ENCODE assay signal across 8 mouse cellular contexts in genomic region chr11:70625473-70625872, GRCm38 (mm10). TPM values are rescaled to one million over a fixed set of nuclear protein-coding genes. Genes with fewer than 3 reads are reported as not detected.
DNase-seq lines count a peak whose midpoint lies in the region; ATAC-seq and TF ChIP-seq lines count a peak whose summit lies in the region.
"Had no signal": no experiment of that assay in that cellular context is flagged by ENCODE, and none has a peak within 500 bp of the region (broad histone marks: within the 10 kb centered on the region; RNA-seq: fewer than 3 reads in every experiment).

No protein-coding gene starts in this region.

- 55% methylated on average over 4 of the region's 4 CpGs for WGBS in kidney, embryonic 14.5 days

- no peaks in the 10 kb centered on the region for H3K79me2 ChIP-seq in CH12.LX (replicated peaks; ENCODE audit: control insufficient read depth, extremely low read depth, insufficient read depth, poor library complexity, severe bottlenecking)

- H3K4me2 ChIP-seq in kidney, embryonic 14.5 days (replicated peaks; ENCODE audit: low read depth, low read length): no peak overlapping the region
- H3K4me2 ChIP-seq in CH12.LX (ENCODE audit: insufficient read depth, low read depth, poor library complexity, severe bottlenecking): no peak overlapping the region

- dilution Hi-C loops in CH12.LX (cut with MboI; ENCODE audit: extremely low pct_ligation_motif_present, extremely low pct_unique_long_range_greater_than_20kb, low sequenced_read_pairs): no loop called here

- H3K4me1 ChIP-seq in kidney, embryonic 14.5 days (ENCODE audit: control insufficient read depth, insufficient read depth, low read length): no peaks in the 10 kb centered on the region
- H3K4me1 ChIP-seq in CH12.LX (ENCODE audit: control insufficient read depth in 1 of 2, insufficient read depth in 2 of 2): peaks cover 0 to 19% of the 10 kb centered on the region in 2 experiments; a peak in 2 of 4 replicates

- TF ChIP-seq POLR2A in CH12.LX (IDR thresholded peaks at IDR 0.05; ENCODE audit: low read depth, low read length): no peak

- H3K27ac ChIP-seq in kidney, embryonic 14.5 days (ENCODE audit: low read depth, low read length): no peak overlapping the region
- H3K27ac ChIP-seq in CH12.LX (ENCODE audit: insufficient read depth, low read depth): no peak overlapping the region

- H3K9me3 ChIP-seq in kidney, embryonic 14.5 days (ENCODE audit: control insufficient read depth, low read length): no peaks in the 10 kb centered on the region
- no peaks in the 10 kb centered on the region for H3K9me3 ChIP-seq in CH12.LX (replicated peaks; ENCODE audit: low read length)

- no peak overlapping the region for H3K4me3 ChIP-seq in kidney, embryonic 14.5 days (ENCODE audit: low read length)
- H3K4me3 ChIP-seq in CH12.LX (replicated peaks in 1 of 3; ENCODE audit: low read depth in 2 of 3, low read length in 2 of 3, poor library complexity in 1 of 3): no peak overlapping the region

- TF ChIP-seq RAD21 in CH12.LX (IDR thresholded peaks at IDR 0.05; ENCODE audit: low read depth, low read length): peak; percentile 76

- no peak overlapping the region for H3K9ac ChIP-seq in kidney, embryonic 14.5 days (ENCODE audit: low read depth, low read length)
- H3K9ac ChIP-seq in CH12.LX (ENCODE audit: insufficient read depth, low read depth): no peak overlapping the region

- TF ChIP-seq EP300 in CH12.LX (IDR thresholded peaks at IDR 0.05; ENCODE audit: low read length): no peak

- peak; percentile 60 for DNase-seq in kidney, adult 18-20 months
- peak; percentile 78 for DNase-seq in CH12.LX (ENCODE audit: extremely low read depth)
- peak; percentile 43 for DNase-seq in T-cell, adult 2 months (ENCODE audit: low spot score)
- DNase-seq in induced T-regulatory cell, adult 2 months (ENCODE audit: low read depth): peak; percentile 85
- peak; percentile 74 for DNase-seq in retina, embryonic 14.5 days (ENCODE audit: low spot score)
- DNase-seq in urinary bladder, adult 2 months (ENCODE audit: low spot score): no peak

- peak; percentile 88 to 90 for TF ChIP-seq CTCF in CH12.LX (conservative IDR thresholded peaks at IDR 0.05 in 1 of 2, IDR thresholded peaks at IDR 0.05 in 1 of 2; ENCODE audit: low read depth in 2 of 2, low read length in 2 of 2)

- in situ Hi-C loops in CH12.LX (cut with MboI; ENCODE audit: low pct_ligation_motif_present, low pct_unique_long_range_greater_than_20kb, low sequenced_read_pairs): no loop called here

- H3K27me3 ChIP-seq in kidney, embryonic 14.5 days (ENCODE audit: control insufficient read depth, insufficient read depth, low read length): no peaks in the 10 kb centered on the region
- H3K27me3 ChIP-seq in CH12.LX (replicated peaks): no peaks in the 10 kb centered on the region

- no peak for ATAC-seq in kidney, embryonic 14.5 days (ENCODE audit: low FRiP score, low TSS enrichment)

- H3K36me3 ChIP-seq in kidney, embryonic 14.5 days (ENCODE audit: control insufficient read depth, insufficient read depth, low read length): no peaks in the 10 kb centered on the region
- no peaks in the 10 kb centered on the region for H3K36me3 ChIP-seq in CH12.LX (replicated peaks in 1 of 2; ENCODE audit: control insufficient read depth in 1 of 2, insufficient read depth in 1 of 2, low read length in 1 of 2)

TF ChIP-seq in CH12.LX, 34 proteins besides CTCF, POLR2A, EP300 and RAD21:
- TF ChIP-seq BHLHE40 (IDR thresholded peaks at IDR 0.05; ENCODE audit: low read depth, low read length) (no peak), GABPA (IDR thresholded peaks at IDR 0.05; ENCODE audit: insufficient replicate concordance, low read depth, low read length) (no peak), MAZ (IDR thresholded peaks at IDR 0.05; ENCODE audit: low read depth, low read length) (no peak), ELF1 (IDR thresholded peaks at IDR 0.05; ENCODE audit: low read depth, low read length) (no peak), CHD1 (IDR thresholded peaks at IDR 0.05; ENCODE audit: low read depth, low read length) (no peak), MYC (IDR thresholded peaks at IDR 0.05; ENCODE audit: low read depth, low read length) (peak; percentile 96), PAX5 (IDR thresholded peaks at IDR 0.05; ENCODE audit: low read length) (no peak), ZC3H11A (IDR thresholded peaks at IDR 0.05; ENCODE audit: low read depth, low read length) (peak; percentile 58; the same call in 1 of the 2 replicates), MAFK (IDR thresholded peaks at IDR 0.05; ENCODE audit: insufficient replicate concordance, low read length) (no peak), NELFE (IDR thresholded peaks at IDR 0.05; ENCODE audit: low read depth, low read length) (no peak), IRF4 (IDR thresholded peaks at IDR 0.05; ENCODE audit: low read depth, low read length) (no peak), KAT2A (IDR thresholded peaks at IDR 0.05; ENCODE audit: insufficient replicate concordance, low read length) (no peak), POLR2AphosphoS2 (IDR thresholded peaks at IDR 0.05; ENCODE audit: low read depth, low read length) (no peak), ZNF384 (IDR thresholded peaks at IDR 0.05; ENCODE audit: low read depth, low read length) (no peak), NRF1 (IDR thresholded peaks at IDR 0.05; ENCODE audit: low read depth, low read length) (no peak), ETS1 (conservative IDR thresholded peaks at IDR 0.05; ENCODE audit: low read depth, low read length) (no peak), MEF2A (IDR thresholded peaks at IDR 0.05; ENCODE audit: borderline replicate concordance, low read depth, low read length) (no peak), TBP (conservative IDR thresholded peaks at IDR 0.05; ENCODE audit: low read depth, low read length) (no peak), USF1 (IDR thresholded peaks at IDR 0.05; ENCODE audit: low read depth, low read length) (no peak), UBTF (IDR thresholded peaks at IDR 0.05; ENCODE audit: low read depth, low read length) (no peak), ZKSCAN1 (IDR thresholded peaks at IDR 0.05; ENCODE audit: borderline replicate concordance, low read depth, low read length) (no peak), MAX (IDR thresholded peaks at IDR 0.05; ENCODE audit: low read length) (peak; percentile 79), MXI1 (IDR thresholded peaks at IDR 0.05; ENCODE audit: low read depth, low read length) (no peak; the same call in 1 of the 2 replicates), USF2 (conservative IDR thresholded peaks at IDR 0.05; ENCODE audit: low read depth, low read length) (no peak), CHD2 (IDR thresholded peaks at IDR 0.05; ENCODE audit: low read length) (no peak), SMC3 (IDR thresholded peaks at IDR 0.05; ENCODE audit: low read depth, low read length) (peak; percentile 90), ZMIZ1 (IDR thresholded peaks at IDR 0.05; ENCODE audit: low read depth, low read length) (no peak), E2F4 (IDR thresholded peaks at IDR 0.05; ENCODE audit: insufficient replicate concordance, low read depth, low read length) (no peak), JUN (IDR thresholded peaks at IDR 0.05; ENCODE audit: insufficient read depth, low read depth, low read length) (no peak), HCFC1 (IDR thresholded peaks at IDR 0.05; ENCODE audit: low read depth, low read length) (no peak), RCOR1 (conservative IDR thresholded peaks at IDR 0.05; ENCODE audit: low read depth, low read length) (no peak)

RNA-seq across cellular contexts. Expression of gene Chrne, which starts 6.5 kb away (rescaled TPM):
- not detected in 2 replicates for polyA plus RNA-seq in kidney, embryonic 14.5 days (2014; fragmentation: Nextera tagmentation; extraction: Ambion mirVana)
- total RNA-seq in CH12.LX (2012; rRNA removed): not detected in 2 replicates
- not detected in 2 replicates for total RNA-seq in CH12.LX (2014; rRNA removed)
- not detected in 2 replicates for polyA plus RNA-seq in CH12.LX (2012; ENCODE audit: insufficient read length, low read depth)
- polyA plus RNA-seq in urinary bladder, adult 2 months (2012; rRNA removed): 0.40 and 0.44 TPM in 2 replicates

RNA-seq across cellular contexts. Expression of gene 4930544D05Rik, which starts 9.8 kb away (rescaled TPM):
- not detected in 2 replicates for polyA plus RNA-seq in kidney, embryonic 14.5 days (2014; fragmentation: Nextera tagmentation; extraction: Ambion mirVana)
- total RNA-seq in CH12.LX (2012; rRNA removed): 0.17 TPM in 1 of 2 replicates, not detected in the other
- total RNA-seq in CH12.LX (2014; rRNA removed): not detected in 2 replicates
- not detected in 2 replicates for polyA plus RNA-seq in CH12.LX (2012; ENCODE audit: insufficient read length, low read depth)
- polyA plus RNA-seq in urinary bladder, adult 2 months (2012; rRNA removed): not detected in 2 replicates
- polyA plus RNA-seq: frontal cortex, adult 2 months had no signal

RNA-seq across cellular contexts. Expression of gene Gp1ba, which starts 13.4 kb away (rescaled TPM):
- polyA plus RNA-seq in kidney, embryonic 14.5 days (2014; fragmentation: Nextera tagmentation; extraction: Ambion mirVana): 0.29 and 0.35 TPM in 2 replicates
- total RNA-seq in CH12.LX (2012; rRNA removed) (0.25 TPM in 2 replicates), CH12.LX (2014; rRNA removed) (not detected in 2 replicates)
- 0.84 and 1.1 TPM in 2 replicates for polyA plus RNA-seq in CH12.LX (2012; ENCODE audit: insufficient read length, low read depth)
- 0.01 and 0.10 TPM in 2 replicates for polyA plus RNA-seq in urinary bladder, adult 2 months (2012; rRNA removed)
- polyA plus RNA-seq: frontal cortex, adult 2 months had no signal

RNA-seq across cellular contexts. Expression of gene Rnf167, which starts 21.6 kb away (rescaled TPM):
- 83.0 and 109 TPM in 2 replicates for polyA plus RNA-seq in kidney, embryonic 14.5 days (2014; fragmentation: Nextera tagmentation; extraction: Ambion mirVana)
- total RNA-seq in CH12.LX (2012; rRNA removed) (23.5 and 24.0 TPM in 2 replicates), CH12.LX (2014; rRNA removed) (24.1 and 25.5 TPM in 2 replicates)
- 28.0 and 31.7 TPM in 2 replicates for polyA plus RNA-seq in CH12.LX (2012; ENCODE audit: insufficient read length, low read depth)
- polyA plus RNA-seq in urinary bladder, adult 2 months (2012; rRNA removed): 116 and 119 TPM in 2 replicates

RNA-seq across cellular contexts. Expression of gene Slc25a11, which starts 21.8 kb away (rescaled TPM):
- polyA plus RNA-seq in kidney, embryonic 14.5 days (2014; fragmentation: Nextera tagmentation; extraction: Ambion mirVana): 153 and 171 TPM in 2 replicates
- total RNA-seq in CH12.LX (2012; rRNA removed) (96.9 and 99.0 TPM in 2 replicates), CH12.LX (2014; rRNA removed) (121 and 135 TPM in 2 replicates)
- polyA plus RNA-seq in CH12.LX (2012; ENCODE audit: insufficient read length, low read depth): 127 and 132 TPM in 2 replicates
- 93.9 and 96.9 TPM in 2 replicates for polyA plus RNA-seq in urinary bladder, adult 2 months (2012; rRNA removed)
